Mouse (Mus musculus): ENCODE results near the gene Pawr.

Gene Pawr

GRCm38 (mm10) chr10:108445123-108445522 lies 113.2 kb downstream of the Pawr start:
- DNase-seq, result peak; percentile 89

DNA sequence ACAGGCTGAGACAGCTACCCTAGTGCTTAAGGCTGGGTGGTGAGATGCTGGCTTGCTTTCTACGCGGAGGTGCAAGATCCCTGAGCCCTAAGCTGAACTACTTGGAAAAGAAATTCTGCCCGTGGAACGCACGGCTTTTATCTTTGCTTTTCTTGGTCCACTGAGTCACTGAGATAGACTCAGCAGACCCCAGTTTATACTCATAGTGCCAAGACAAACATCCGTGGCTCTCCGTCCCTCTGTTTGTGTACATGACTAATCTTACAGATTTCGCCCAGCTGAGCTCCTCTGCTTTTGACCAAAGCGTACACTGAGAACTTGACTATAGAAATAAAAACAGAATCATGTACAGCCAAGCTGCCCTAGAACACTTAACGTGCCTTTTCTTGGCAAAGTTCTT lies 113.7 kb downstream of the Pawr start:
- DNase-seq, result peak; percentile 94

DNA sequence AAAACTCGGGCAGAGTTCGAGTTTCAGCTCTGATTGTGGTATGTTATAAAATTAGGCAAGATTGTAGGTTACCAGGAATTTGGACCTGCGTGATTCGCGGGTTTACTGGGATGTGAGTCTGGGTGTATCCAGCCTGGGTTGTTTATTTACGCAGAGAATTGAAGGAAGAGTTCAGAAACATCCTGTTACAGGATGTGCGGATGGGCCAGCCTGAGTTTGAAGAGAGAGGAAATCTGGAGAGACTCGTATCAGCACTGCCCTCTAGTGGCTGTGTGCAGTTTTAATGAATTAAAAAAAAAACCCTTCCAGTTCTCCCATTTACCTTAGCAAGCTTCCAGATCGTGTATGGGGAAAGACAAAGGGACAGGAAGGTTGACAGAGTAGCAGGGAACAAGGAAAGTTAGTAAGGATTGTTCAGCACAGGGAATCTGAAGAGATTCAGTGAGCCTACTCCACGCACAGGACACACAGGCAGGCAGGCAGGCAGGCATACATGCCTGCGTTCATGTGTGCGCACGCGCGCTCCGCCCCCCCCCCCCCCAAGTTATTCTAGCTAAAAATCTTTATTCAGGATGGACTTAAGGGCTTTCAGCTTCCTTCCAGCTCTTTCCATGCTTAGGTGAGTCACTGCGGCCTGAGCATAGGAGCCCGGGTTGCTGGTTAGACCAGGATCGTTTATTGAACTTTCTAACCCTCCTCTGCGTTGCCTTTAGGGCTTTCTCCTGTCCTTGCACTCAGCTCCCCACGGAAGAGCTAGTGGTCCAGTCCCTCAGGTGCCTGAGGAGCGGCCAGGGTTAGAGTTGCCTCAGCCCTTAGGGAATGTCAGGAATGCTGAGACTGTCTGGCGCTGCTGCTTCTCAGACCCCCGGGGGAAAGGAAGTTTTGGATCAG lies 114.4 kb downstream of the Pawr start:
- DNase-seq, result peak; percentile 97

GRCm38 (mm10) chr10:108447211-108447610 lies 115.3 kb downstream of the Pawr start:
- no peak for DNase-seq

DNA sequence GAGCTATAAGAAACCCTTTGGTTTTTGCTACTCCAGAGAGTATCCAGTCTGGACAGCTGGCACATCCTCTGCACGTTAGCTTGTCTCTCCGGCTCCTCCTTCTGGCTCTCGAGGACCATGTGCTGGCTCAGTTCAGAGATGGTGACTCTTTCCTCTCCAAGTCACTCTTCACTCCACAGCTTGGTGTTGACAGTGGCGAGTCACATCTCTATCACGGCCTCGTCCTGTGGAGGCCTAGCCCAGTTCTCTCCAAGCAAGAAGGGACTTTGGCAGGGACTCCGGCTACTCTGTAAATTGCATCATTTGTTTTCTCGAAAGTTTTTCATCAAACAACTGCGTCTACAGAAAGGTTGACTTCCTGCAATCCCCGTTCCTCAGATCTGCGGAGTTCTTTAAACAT lies 116.5 kb downstream of the Pawr start:
- DNase-seq, result peak; percentile 92

DNA sequence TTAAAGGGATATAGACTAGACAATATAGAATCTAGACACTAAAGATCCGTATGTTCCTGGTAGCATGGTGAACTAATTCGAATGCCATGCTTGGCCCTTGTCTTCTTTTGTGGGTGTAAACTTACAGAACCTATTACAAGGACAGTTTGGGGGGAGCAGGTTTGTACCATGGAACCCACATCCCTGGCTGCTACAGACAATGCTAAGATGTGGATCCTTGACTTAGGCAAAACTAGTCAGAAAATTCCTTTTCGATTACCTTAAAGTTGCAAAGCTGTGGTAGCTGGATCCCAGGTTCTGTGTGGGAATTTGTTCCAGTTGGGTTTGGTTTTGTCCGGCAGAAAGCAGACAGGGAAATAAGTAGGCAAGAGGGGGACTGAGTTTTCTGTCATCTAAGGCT lies 118.5 kb downstream of the Pawr start:
- peak; percentile 61 for DNase-seq

DNA sequence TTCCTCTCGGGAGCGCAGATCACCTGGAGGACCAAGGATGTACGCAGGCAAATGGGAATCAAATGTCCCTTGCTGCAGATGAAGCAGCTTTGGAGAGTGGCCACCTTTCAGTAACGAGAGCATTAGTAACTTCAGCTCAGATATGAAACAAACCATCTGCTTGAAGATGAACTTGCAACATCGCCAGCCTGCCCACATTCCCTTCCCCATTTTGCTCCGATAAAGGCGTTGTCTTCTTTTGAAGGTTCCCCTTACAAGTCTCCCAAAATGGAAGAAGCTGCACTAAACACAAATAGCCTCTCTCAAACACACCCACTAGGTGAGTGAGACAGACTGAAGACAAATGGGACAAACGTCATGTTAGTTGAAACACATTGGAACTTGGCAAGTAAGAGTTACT lies 119.6 kb downstream of the Pawr start:
- peak; percentile 75 for DNase-seq

- DNase-seq, result peak; percentile 74
These were observed 120.5 kb downstream of the Pawr start for GRCm38 (mm10) chr10:108452421-108452820.

- DNase-seq, result peak; percentile 91
These were observed 121.6 kb downstream of the Pawr start for GRCm38 (mm10) chr10:108453561-108453960.

DNA sequence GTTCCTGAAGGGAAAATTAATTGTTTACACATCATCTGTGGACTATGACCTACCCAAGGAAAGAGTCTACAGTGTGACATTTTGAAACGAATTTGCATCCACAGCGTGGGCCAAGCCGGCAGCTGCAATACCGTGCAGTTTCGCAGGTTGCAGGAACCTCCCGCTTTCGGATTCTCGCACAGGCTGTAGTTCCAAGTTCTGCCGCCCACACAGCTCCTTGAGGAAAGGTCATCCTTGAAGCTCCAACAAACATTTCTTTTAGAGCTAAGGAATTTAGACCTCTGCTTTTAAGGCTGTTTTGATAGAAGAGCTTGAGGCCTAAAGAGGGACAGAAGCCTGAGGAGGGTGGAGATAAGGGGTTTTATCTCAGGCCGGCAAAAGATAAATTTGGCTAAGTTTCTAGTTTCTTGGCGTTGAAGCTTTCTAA lies 122.8 kb downstream of the Pawr start:
- DNase-seq, result peak; percentile 83

GRCm38 (mm10) chr10:108455204-108455603 lies 123.3 kb downstream of the Pawr start:
- DNase-seq, result peak; percentile 78

- no peak for DNase-seq
These were observed 124.0 kb downstream of the Pawr start for GRCm38 (mm10) chr10:108455883-108456282.

DNA sequence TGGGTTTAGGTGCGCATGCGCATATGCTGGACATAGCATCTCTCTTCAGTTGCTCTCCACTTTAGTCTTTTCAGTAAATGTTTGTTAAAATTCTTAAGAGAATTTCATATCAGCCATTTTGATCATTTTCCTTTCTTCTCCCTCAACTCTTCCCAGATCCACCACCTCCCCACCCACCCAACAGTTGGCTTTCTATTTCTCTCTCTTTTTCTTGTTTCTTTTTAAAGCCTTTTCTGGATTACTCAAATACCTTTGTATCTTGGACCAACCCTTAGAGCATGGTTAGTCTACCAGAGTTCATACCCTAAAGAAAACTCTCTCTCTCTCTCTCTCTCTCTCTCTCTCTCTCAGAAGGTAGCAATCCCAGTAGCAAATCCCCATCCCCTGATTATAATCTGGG lies 125.1 kb downstream of the Pawr start:
- DNase-seq, result no peak

- DNase-seq, result no peak
These were observed 129.9 kb downstream of the Pawr start for GRCm38 (mm10) chr10:108461862-108462261.
